Mouse (Mus musculus) midbrain, embryonic 16.5 days (tissue): ENCODE data around the gene Lrp1. TPM values are rescaled to one million over a fixed set of nuclear protein-coding genes. Genes with fewer than 3 reads are reported as not detected.
A peak's percentile ranks its signal among the peaks of the same experiment; 100 is the strongest.

Experiments used
- ATAC-seq: fragments of 200-750 bp; cut with Nextera tagmentation; 2 replicates; pipeline ENCODE4 v1.8.0; 2017; ENCODE audit warnings: moderate TSS enrichment
- H3K27ac ChIP-seq: fragments of 300-500 bp; sonication (generic); 2 replicates; pipeline ENCODE4 v1.5.1; 2014; ENCODE audit warnings: mild to moderate bottlenecking, low read length, mixed read lengths
- H3K27me3 ChIP-seq: fragments of 300-500 bp; sonication (generic); 2 replicates; pipeline ENCODE4 v1.6.1; 2014; ENCODE audit warnings: low read depth, low read length, mixed read lengths; ENCODE audit not compliant: control insufficient read depth, insufficient read depth
- H3K36me3 ChIP-seq: fragments of 300-500 bp; sonication (generic); 2 replicates; pipeline ENCODE4 v1.6.1; 2014; ENCODE audit warnings: mild to moderate bottlenecking, low read length, moderate library complexity, mixed read lengths; ENCODE audit not compliant: control insufficient read depth, insufficient read depth
- H3K4me1 ChIP-seq: fragments of 300-500 bp; sonication (generic); 2 replicates; pipeline ENCODE4 v1.6.1; 2014; ENCODE audit warnings: mild to moderate bottlenecking, low read length, mixed read lengths; ENCODE audit not compliant: control insufficient read depth, insufficient read depth
- H3K4me2 ChIP-seq: fragments of 300-500 bp; sonication (generic); 2 replicates; pipeline ENCODE4 v1.6.1; 2014; ENCODE audit warnings: mild to moderate bottlenecking, low read length, mixed read lengths
- H3K4me3 ChIP-seq: fragments of 300-500 bp; sonication (generic); 2 replicates; pipeline ENCODE4 v1.5.1; 2014; ENCODE audit warnings: low read depth, mild to moderate bottlenecking, low read length, moderate library complexity, mixed read lengths
- H3K9ac ChIP-seq: fragments of 300-500 bp; sonication (generic); 2 replicates; pipeline ENCODE4 v1.6.1; 2014; ENCODE audit warnings: low read depth, low read length, mixed read lengths
- H3K9me3 ChIP-seq: fragments of 300-500 bp; sonication (generic); replicated peaks from 2 replicates; pipeline ENCODE4 v1.6.1; 2014; ENCODE audit warnings: mild to moderate bottlenecking, low read length, mixed read lengths; ENCODE audit not compliant: control insufficient read depth, poor library complexity, severe bottlenecking
- WGBS: fragments of 180-500 bp; shearing (Covaris S2); extraction: QIAGEN DNeasy Blood & Tissue Kit; methylation state at CpG from one replicate; pipeline ENCODE4 v1.1.7; 2014; 5-methylcytosine and 5-hydroxymethylcytosine counted together
- polyA plus RNA-seq: library from polyadenylated mRNA; unstranded; fragments of >200 nt; fragmentation: Nextera tagmentation; extraction: Ambion mirVana; gene quantifications from 2 replicates; pipeline ENCODE4 v1.2.1, GENCODE M21; 2015

Gene Lrp1
- polyA plus RNA-seq, 1 experiment from 2014 or later: 110 TPM

DNA sequence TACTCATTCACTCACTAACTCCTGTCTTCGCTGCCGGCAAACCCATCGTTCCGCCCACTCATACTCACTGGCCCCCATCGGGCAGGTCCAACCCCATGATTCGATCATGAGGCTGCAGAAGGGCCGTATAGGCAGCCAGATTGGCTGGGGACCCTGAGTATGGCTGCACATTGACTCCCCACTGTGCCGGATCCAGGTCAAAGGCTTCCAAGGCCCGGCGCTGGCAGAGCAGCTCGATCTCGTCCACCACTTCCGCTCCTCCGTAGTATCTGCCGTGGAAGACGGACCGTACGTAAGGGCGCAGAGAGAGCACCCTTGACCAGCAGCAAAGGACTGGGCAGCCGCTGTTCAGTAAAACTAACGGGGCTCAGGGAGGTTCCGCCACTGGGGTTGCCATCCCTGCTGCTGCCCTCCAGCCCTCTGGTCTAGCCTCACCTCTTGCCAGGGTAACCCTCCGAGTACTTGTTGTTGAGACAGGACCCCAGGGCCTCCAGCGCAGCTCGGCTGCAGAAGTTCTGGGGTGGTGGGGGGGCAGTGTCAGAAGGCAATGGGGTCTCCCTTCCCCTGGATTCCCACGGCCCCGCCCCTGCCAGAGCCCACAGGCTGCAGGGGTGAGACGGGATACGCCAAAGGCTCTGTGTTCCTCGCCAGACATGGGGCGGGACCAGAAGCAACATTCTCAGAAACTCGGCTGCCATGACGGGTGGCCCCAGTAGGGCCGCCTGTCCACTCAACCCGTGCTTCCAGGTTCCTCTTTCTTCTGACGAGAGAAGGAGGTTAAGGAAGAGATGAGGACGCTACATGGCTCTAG lies 100.8 kb downstream of the Lrp1 start:
- H3K4me3 ChIP-seq: no peak overlapping the region
- H3K4me2 ChIP-seq: no peak overlapping the region
- no peak overlapping the region for H3K9ac ChIP-seq
- ATAC-seq: no peak
- peaks cover 4% of the 10 kb centered on the region; the same call in 1 of the 2 replicates for H3K36me3 ChIP-seq
- no peak overlapping the region for H3K27ac ChIP-seq
- H3K9me3 ChIP-seq: no peaks in the 10 kb centered on the region
- peaks cover 13% of the 10 kb centered on the region for H3K27me3 ChIP-seq
- 92% methylated on average over 36 of the region's 37 CpGs for WGBS
- peaks cover 32% of the 10 kb centered on the region for H3K4me1 ChIP-seq

DNA sequence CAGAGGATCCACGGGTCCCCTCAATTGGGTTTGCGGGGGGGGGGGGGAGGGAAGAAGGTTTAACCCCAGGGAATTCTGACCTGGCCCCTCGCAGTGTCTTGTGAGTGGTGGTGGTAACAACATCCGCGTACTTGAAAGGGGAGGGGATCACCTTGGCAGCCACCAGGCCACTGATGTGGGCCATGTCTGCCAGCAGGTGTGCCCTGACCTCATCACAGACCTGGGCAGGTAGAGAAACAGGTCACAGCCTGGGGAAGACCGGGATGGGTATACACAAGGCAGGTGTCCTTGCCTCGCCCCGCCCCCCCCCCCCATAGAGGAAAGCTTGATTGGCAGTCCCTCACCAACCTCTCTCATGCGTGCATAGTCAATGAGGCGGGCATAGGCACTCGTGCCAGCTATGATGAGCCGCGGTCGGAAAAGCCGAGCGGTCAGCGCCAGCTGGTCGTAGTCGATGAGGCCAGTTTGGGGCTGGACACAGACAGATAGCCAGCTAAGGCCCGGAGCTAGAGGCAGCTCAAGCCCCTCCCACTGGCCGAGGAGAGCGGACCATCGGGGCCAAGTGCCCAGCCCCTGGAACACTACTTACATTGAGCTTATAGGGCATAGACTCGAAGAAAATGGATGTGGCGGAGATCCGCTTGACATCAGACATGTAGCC lies 101.8 kb downstream of the Lrp1 start:
- Histone ChIP-seq H3K4me2 (no peak overlapping the region), H3K9me3 (no peaks in the 10 kb centered on the region), H3K36me3 (peaks cover 4% of the 10 kb centered on the region; the same call in 1 of the 2 replicates), H3K27ac (no peak overlapping the region), H3K4me3 (no peak overlapping the region), H3K4me1 (peaks cover 29% of the 10 kb centered on the region), H3K27me3 (peaks cover 8% of the 10 kb centered on the region), H3K9ac (no peak overlapping the region)
- 96% methylated on average over 24 of the region's 26 CpGs for WGBS
- no peak for ATAC-seq

DNA sequence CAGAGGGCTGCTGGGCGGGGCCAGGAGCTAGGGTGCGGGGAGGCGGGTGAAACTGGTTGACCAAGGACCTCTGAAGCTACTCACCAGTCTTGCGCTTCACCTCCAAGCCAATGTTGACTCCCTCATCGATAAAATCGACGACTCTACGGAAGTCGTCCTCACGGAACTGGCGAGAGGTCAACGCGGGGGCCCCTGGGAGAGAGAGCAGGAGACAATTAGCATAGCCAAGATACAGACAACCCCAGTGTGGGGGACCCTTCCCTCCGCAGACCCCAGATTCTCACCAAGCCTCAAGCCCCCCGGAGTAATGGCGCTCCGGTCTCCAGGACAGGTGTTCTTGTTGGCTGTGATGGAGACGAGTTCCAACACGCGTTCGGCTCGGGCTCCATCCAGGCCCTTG lies 103.0 kb downstream of the Lrp1 start:
- peaks cover 40% of the 10 kb centered on the region for H3K4me1 ChIP-seq
- H3K4me2 ChIP-seq: no peak overlapping the region

DNA sequence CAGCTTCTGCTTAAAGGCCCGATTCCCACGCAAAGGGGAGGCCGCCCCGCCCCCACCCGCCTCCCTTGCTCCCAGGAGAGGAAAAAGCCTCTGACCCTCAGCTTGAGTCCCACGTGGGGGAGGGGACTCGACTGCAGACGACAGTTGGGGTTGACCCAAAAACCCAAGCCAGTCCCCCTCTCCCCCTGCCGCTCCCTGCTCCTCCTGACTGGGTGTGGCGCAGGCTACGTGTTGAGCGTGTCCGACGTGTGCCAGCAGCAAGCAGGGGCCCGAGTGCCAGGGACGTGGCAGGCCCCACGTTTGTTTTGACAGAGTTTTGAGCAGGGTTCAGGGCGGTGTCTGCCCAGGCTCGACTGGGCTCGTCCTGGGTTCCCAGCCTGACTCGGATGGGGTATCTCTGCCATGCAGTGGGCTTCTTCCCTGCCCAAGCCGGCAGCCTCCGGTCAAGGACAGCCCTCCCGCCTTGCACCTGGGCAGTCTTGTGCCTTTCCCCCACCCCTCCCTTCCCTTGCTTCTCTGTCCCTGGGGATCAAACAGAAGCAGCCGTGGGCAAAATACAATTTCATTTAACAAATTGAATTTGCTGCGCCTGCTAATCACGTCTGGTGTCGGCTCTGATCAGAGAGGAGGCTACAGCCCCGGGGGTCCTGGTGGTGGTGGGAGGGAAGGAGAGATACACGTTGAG lies 104.2 kb downstream of the Lrp1 start:
- H3K27ac ChIP-seq: no peak overlapping the region
- H3K4me2 ChIP-seq: peak overlapping the region; percentile 19; the same call in 1 of the 2 replicates
- H3K4me3 ChIP-seq: no peak overlapping the region
- H3K4me1 ChIP-seq: peaks cover 44% of the 10 kb centered on the region
- 4% methylated on average over 30 of the region's 30 CpGs for WGBS
- no peak for ATAC-seq
- H3K27me3 ChIP-seq: peaks cover 6% of the 10 kb centered on the region
- peak overlapping the region; percentile 1; the same call in 1 of the 2 replicates for H3K9ac ChIP-seq
- H3K9me3 ChIP-seq: no peaks in the 10 kb centered on the region
- H3K36me3 ChIP-seq: peaks cover 4% of the 10 kb centered on the region; the same call in 1 of the 2 replicates

More for the DNA sequence above, 103.0 kb downstream of the Lrp1 start:
- no peaks in the 10 kb centered on the region for H3K9me3 ChIP-seq
- H3K27ac ChIP-seq: no peak overlapping the region
- H3K36me3 ChIP-seq: peaks cover 4% of the 10 kb centered on the region; the same call in 1 of the 2 replicates
- H3K9ac ChIP-seq: no peak overlapping the region
- WGBS: 97% methylated on average over 22 of the region's 22 CpGs
- peaks cover 6% of the 10 kb centered on the region for H3K27me3 ChIP-seq
- no peak for ATAC-seq
- H3K4me3 ChIP-seq: no peak overlapping the region

DNA sequence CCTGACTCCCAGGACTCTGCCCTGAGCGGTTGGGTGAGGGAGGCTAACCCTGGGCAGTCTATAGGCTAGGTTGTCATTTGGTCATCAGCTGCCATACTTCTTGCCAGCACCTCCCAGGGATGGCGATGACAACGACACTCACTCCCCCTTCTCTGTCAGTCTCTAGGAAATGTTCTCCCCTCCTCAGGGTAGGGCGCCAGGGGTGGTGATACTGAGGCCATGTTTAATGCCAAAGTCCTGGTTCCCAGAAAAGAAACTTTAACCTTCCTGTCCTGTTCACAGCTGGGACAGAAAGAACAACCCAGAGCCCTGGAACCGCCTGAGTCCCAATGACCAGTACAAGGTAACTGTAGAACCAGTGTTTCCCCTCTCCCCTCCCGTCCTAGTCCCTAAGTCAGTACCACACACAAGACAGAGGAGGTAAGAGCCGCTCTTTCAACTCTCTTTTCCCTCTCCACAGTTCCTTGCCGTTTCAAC lies 104.9 kb downstream of the Lrp1 start:
- Histone ChIP-seq H3K4me1 (peaks cover 41% of the 10 kb centered on the region), H3K36me3 (peaks cover 4% of the 10 kb centered on the region; the same call in 1 of the 2 replicates), H3K27me3 (peaks cover 6% of the 10 kb centered on the region), H3K9ac (no peak overlapping the region), H3K4me2 (no peak overlapping the region), H3K9me3 (no peaks in the 10 kb centered on the region), H3K27ac (no peak overlapping the region), H3K4me3 (no peak overlapping the region)
- ATAC-seq: no peak
- 23% methylated on average over 8 of the region's 8 CpGs for WGBS

DNA sequence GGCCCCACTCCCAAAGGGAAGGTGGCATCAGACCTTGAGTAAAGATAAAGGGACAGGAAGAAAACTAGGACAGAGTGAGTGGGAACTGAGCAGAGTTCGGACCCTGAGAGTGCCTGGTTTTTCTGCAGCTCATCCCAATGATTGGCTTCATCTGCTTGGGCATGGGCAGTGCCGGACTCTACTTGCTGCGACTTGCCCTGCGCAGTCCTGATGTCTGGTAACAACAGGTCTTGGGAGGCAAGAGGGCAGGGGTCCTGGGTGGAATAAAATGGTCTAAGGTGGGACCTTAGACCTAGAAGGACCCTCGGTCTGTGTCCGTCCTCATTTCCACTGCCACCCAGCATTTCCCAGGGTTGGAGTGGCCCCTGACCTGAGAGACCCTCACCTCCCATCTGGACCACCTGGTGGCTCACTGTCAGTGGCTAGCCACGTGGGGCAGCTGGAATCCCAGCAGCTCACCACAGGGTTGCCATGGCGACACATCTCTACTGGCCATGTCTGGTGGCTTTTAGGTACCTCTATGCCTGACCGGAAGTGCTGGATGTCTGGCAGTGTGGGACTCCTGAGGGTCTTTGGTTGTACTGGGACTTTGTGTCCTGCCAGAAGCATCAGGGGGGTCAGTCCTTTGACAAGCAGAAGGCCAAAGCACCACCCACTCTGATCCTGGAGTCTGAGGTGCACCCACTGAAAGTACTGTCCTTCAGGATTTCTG lies 105.5 kb downstream of the Lrp1 start:
- no peak for ATAC-seq
- Histone ChIP-seq H3K36me3 (peaks cover 4% of the 10 kb centered on the region; the same call in 1 of the 2 replicates), H3K4me2 (no peak overlapping the region), H3K27ac (no peak overlapping the region), H3K4me1 (peaks cover 44% of the 10 kb centered on the region), H3K4me3 (0 out of 2 replicates have a peak overlapping the region, but pooled peaks have one; percentile 5), H3K27me3 (peaks cover 6% of the 10 kb centered on the region), H3K9me3 (no peaks in the 10 kb centered on the region), H3K9ac (no peak overlapping the region)
- 25% methylated on average over 9 of the region's 9 CpGs for WGBS

DNA sequence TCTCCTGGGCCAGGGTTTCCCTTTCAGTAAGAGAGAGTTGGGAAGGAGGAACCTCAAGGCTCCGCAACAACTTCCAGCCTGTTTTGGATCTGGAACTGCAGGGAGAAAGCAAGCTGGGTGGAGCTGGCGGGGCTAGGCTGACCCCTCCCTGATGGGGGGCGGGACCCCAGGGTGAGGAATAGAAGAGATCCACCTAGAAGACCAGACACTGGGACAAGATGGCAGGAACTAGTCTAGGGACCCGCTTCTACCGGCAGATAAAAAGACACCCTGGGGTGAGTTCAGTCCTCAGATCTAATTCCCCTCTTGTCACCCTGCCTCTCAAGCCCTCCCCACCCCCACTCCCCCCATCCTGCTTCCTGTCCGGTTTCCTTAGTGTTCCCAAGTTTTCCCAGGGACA lies 106.2 kb downstream of the Lrp1 start, which contains the start of gene Ndufa4l2:
Gene Ndufa4l2, plus strand, starts transcription at position 204 of the 400 bp plus-strand sequence.
- peak within 1 kb of the TSS; percentile 38; the same call in 1 of the 2 replicates for H3K9ac ChIP-seq
- 13% methylated on average over 6 of the region's 6 CpGs for whole genome bisulfite sequencing
- H3K9me3 ChIP-seq: no peaks in the 10 kb centered on the region
- H3K4me1 ChIP-seq: peaks cover 50% of the 10 kb centered on the region
- peak within 1 kb of the TSS; percentile 5 for H3K4me3 ChIP-seq
- peaks cover 6% of the 10 kb centered on the region for H3K27me3 ChIP-seq
- H3K27ac ChIP-seq: no peak within 1 kb of the TSS; the same call in 1 of the 2 replicates
- H3K4me2 ChIP-seq: peak within 1 kb of the TSS; percentile 96
- H3K36me3 ChIP-seq: peaks cover 4% of the 10 kb centered on the region; the same call in 1 of the 2 replicates
- no peak for ATAC-seq

DNA sequence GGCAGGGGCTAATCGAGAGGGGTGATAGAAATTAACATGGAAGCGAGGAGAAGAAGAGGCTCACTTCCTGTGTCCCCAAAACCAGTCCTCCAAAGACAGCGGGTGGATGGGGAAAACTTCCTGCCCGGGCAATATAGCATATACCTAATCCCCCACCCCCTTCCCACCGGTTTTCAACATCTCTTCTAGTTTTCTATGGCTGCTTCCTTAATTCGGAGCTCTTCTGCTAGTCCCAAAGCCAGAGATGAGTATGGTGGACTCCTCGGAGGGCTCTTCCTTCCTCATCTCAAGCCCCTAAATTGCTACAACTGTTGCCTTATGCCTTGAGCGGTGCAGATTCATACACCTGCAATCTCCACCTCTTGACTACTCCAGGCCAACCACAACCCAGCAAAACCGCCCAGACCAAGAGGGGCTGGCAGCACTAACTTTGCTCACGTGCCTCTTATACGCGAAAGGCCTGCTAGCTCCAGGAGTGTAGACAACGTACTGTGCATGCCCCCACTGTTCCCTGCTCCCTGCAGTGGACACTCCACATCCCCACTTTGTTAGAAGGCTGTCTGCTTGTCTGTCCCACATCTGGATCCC lies 106.7 kb downstream of the Lrp1 start:
- WGBS: 15% methylated on average over 13 of the region's 13 CpGs
- peaks cover 54% of the 10 kb centered on the region for H3K4me1 ChIP-seq
- ATAC-seq: no peak
- no peaks in the 10 kb centered on the region for H3K9me3 ChIP-seq
- no peak overlapping the region for H3K27ac ChIP-seq
- peaks cover 6% of the 10 kb centered on the region for H3K27me3 ChIP-seq
- peaks cover 4% of the 10 kb centered on the region; the same call in 1 of the 2 replicates for H3K36me3 ChIP-seq
- no peak overlapping the region for H3K4me3 ChIP-seq
- H3K9ac ChIP-seq: peak overlapping the region; percentile 38; the same call in 1 of the 2 replicates
- peak overlapping the region; percentile 96 for H3K4me2 ChIP-seq
